Mouse (Mus musculus) kidney, embryonic 14.5 days (tissue): ENCODE results near the gene Gm10065. TPM values are rescaled to one million over a fixed set of nuclear protein-coding genes. Genes with fewer than 3 reads are reported as not detected.

Experiments
- ATAC-seq: fragments of 200-750 bp; cut with Nextera tagmentation; 2 replicates; pipeline ENCODE4 v1.8.0; 2017; ENCODE audit warnings: moderate number of reproducible peaks, mild to moderate bottlenecking, moderate TSS enrichment, moderate library complexity; ENCODE audit not compliant: low FRiP score, low TSS enrichment
- H3K27ac ChIP-seq: fragments of 300-500 bp; sonication (generic); 2 replicates; pipeline ENCODE4 v1.5.1; 2014; ENCODE audit warnings: low read depth, mild to moderate bottlenecking, low read length, moderate library complexity, mixed read lengths
- H3K27me3 ChIP-seq: fragments of 300-500 bp; sonication (generic); 2 replicates; pipeline ENCODE4 v1.6.1; 2014; ENCODE audit warnings: mild to moderate bottlenecking, low read length; ENCODE audit not compliant: control insufficient read depth, insufficient read depth
- H3K36me3 ChIP-seq: fragments of 300-500 bp; sonication (generic); 2 replicates; pipeline ENCODE4 v1.6.1; 2014; ENCODE audit warnings: low read length, mixed read lengths; ENCODE audit not compliant: control insufficient read depth, insufficient read depth
- H3K4me1 ChIP-seq: fragments of 300-500 bp; sonication (generic); 2 replicates; pipeline ENCODE4 v1.6.1; 2014; ENCODE audit warnings: low read length, mixed read lengths; ENCODE audit not compliant: control insufficient read depth, insufficient read depth
- H3K4me2 ChIP-seq: fragments of 300-500 bp; sonication (generic); replicated peaks from 2 replicates; pipeline ENCODE4 v1.6.1; 2014; ENCODE audit warnings: low read depth, mild to moderate bottlenecking, low read length
- H3K4me3 ChIP-seq: fragments of 300-500 bp; sonication (generic); 2 replicates; pipeline ENCODE4 v1.5.1; 2014; ENCODE audit warnings: mild to moderate bottlenecking, low read length
- H3K9ac ChIP-seq: fragments of 300-500 bp; sonication (generic); 2 replicates; pipeline ENCODE4 v1.6.1; 2014; ENCODE audit warnings: low read depth, mild to moderate bottlenecking, low read length, moderate library complexity
- H3K9me3 ChIP-seq: fragments of 300-500 bp; sonication (generic); 2 replicates; pipeline ENCODE4 v1.6.1; 2016; ENCODE audit warnings: low read length; ENCODE audit not compliant: control insufficient read depth
- WGBS: fragments of 180-500 bp; shearing (Covaris S2); extraction: QIAGEN DNeasy Blood & Tissue Kit; methylation state at CpG from one replicate; pipeline ENCODE4 v1.1.7; 2014; 5-methylcytosine and 5-hydroxymethylcytosine counted together
- microRNA counts: library from miRNA; unstranded; fragments of <30 nt; microRNA quantifications from one replicate; lab custom pipeline; 2017
- microRNA-seq: library from miRNA; unstranded; fragments of <30 nt; microRNA quantifications from one replicate; pipeline ENCODE4, GENCODE M21; 2016
- polyA plus RNA-seq: library from polyadenylated mRNA; unstranded; fragments of >200 nt; fragmentation: Nextera tagmentation; extraction: Ambion mirVana; gene quantifications from 2 replicates; pipeline ENCODE4 v1.2.1, GENCODE M21; 2014

Gene Gm10065
- polyA plus RNA-seq, 1 experiment from 2014 or later, result not detected

DNA sequence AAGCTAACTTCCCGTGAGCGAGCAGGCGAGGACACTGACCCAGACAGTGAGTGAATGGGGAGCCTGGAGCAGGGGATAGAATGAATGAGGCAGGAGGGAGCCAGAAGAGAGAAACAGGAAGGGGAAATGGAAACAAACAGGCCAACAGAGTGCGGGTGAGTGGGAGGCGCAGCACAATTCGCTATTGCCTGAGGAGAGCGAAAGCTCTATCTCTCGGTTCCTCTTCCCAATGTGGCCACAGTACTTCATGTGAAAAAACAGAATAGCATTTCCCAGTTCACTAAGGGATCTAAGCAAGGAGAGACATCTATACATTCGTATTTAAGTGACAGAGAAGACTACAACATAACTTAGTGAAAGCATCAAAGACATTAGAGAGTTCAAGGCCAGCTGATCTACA is 32.4 kb downstream of the Gm10065 start:
- Histone ChIP-seq H3K4me2 (no peak overlapping the region), H3K27me3 (no peaks in the 10 kb centered on the region), H3K9me3 (no peaks in the 10 kb centered on the region), H3K27ac (no peak overlapping the region), H3K9ac (no peak overlapping the region), H3K4me3 (no peak overlapping the region), H3K36me3 (peaks cover 61% of the 10 kb centered on the region), H3K4me1 (no peaks in the 10 kb centered on the region)
- WGBS, result 91% methylated on average over 9 of the region's 9 CpGs
- no peak for ATAC-seq

DNA sequence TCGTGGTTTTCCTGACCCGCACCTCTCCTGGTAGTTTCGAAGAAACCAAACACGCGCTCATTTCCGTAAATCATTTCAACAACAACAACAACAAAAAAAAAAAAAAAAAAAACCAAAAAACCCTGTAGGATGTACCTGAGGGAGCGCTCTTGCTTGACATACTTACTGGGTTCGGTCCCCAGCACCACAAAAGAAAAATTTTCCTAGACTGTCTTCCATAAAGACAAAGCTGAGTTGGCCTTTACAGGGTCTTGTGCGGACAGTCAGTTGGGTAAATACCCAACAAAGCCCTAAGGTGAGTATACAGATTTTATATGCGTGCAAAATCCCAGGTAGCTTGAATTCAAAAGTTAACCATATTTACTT is 38.1 kb downstream of the Gm10065 start:
- Histone ChIP-seq H3K27me3 (no peaks in the 10 kb centered on the region), H3K9me3 (no peaks in the 10 kb centered on the region), H3K4me2 (peak overlapping the region; percentile 81), H3K4me1 (peaks cover 7% of the 10 kb centered on the region; the same call in 1 of the 2 replicates), H3K4me3 (peak overlapping the region; percentile 50), H3K27ac (peak overlapping the region; percentile 56; the same call in 1 of the 2 replicates), H3K9ac (peak overlapping the region; percentile 65), H3K36me3 (peaks cover 31% of the 10 kb centered on the region)
- ATAC-seq, result no peak; the same call in 1 of the 2 replicates
- 16% methylated on average over 10 of the region's 10 CpGs for WGBS

DNA sequence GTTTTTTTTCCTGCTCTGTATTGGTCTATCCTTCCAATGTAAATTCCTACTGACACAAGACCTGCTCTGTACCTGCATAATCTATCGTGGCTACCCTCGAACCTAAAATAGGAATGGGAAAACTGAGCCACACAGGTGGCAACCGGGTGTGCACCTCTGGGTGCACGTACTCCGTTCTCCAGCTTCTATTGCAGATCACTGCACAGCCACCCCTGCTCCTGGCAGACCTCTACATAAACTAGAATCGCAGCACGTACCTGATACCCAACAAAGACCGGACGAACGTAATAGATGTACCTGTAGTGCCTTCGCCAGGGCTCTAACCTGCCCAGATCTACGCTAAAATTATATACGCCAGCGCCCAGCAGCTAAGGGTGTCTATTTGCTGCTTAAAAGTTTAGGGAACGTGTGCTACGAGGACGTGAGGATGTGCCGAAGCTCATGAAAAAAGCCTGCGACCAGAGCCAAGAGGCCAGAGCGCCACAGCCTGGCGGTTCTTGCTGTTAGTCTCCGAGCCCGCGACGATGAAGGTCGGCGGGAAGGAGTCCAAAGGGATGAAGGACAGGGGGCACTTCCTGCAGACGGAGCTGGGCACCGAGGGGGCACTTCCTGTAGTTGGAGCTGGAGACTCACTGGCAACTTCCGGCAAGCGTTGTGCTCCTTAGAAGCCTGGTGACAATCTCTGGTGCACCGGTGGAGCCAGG is 38.6 kb downstream of the Gm10065 start, which contains the start of gene Pgbd1:
Gene Pgbd1 (minus strand): TSS at position 556 of the 704 bp plus-strand sequence.
- peak within 1 kb of the TSS; percentile 81 for H3K4me2 ChIP-seq
- peak within 1 kb of the TSS; percentile 50 for H3K4me3 ChIP-seq
- H3K36me3 ChIP-seq, result peaks cover 25% of the 10 kb centered on the region
- peaks cover 7% of the 10 kb centered on the region; the same call in 1 of the 2 replicates for H3K4me1 ChIP-seq
- WGBS, result 1% methylated on average over 32 of the region's 32 CpGs
- H3K27me3 ChIP-seq, result no peaks in the 10 kb centered on the region
- H3K9ac ChIP-seq, result peak within 1 kb of the TSS; percentile 65
- H3K27ac ChIP-seq, result peak within 1 kb of the TSS; percentile 56; the same call in 1 of the 2 replicates
- no peaks in the 10 kb centered on the region for H3K9me3 ChIP-seq
- peak; percentile 95 for ATAC-seq

DNA sequence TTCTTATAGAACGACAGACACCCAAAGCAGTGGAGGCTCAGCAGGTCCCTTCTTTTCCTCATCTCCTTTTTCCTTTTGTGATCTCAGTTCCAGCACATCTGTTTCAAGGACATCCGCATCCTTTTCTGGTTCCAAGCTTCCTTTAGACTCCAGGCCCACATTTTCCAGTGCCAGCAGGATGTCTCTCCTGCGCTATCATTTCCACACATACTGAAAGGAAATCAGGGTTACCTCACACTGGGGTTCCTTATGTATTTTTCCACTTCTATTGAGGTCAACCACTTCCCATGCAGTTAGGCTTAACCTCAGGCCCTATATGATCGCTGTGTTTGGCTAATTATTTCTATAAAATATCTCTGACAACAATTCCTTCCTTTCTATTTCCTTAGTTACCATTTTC is 43.8 kb downstream of the Gm10065 start:
- H3K27me3 ChIP-seq, result no peaks in the 10 kb centered on the region
- H3K27ac ChIP-seq, result no peak overlapping the region
- no peak for ATAC-seq
- no peak overlapping the region for H3K4me3 ChIP-seq
- H3K4me1 ChIP-seq, result peaks cover 7% of the 10 kb centered on the region; the same call in 1 of the 2 replicates
- WGBS, result 83% methylated on average over 4 of the region's 4 CpGs
- H3K36me3 ChIP-seq, result no peaks in the 10 kb centered on the region
- H3K4me2 ChIP-seq, result no peak overlapping the region
- no peaks in the 10 kb centered on the region for H3K9me3 ChIP-seq
- no peak overlapping the region for H3K9ac ChIP-seq

MicroRNAs within 50 kb of the gene (microRNA counts, 519-probe panel; counts per million panel counts)
- microRNA mmu-miR-1896 (lab: Ali Mortazavi, UCI), result 4,097 counts per million, percentile 24 among the panel's probes with 10 or more counts

Small RNA genes within 50 kb of the gene (microRNA-seq; reads per million reads assigned to microRNA genes)
- not detected for gene Mir1896

Other genes with a start within 250 kb of the Gm10065 start
- not detected in 2 replicates for gene Gpx5, start 186.7 kb downstream of the Gm10065 start, polyA plus RNA-seq
- 3.4 and 3.9 TPM in 2 replicates for gene Gpx6, start 167.3 kb downstream of the Gm10065 start, polyA plus RNA-seq
- gene Olfr1367, start 132.5 kb downstream of the Gm10065 start, polyA plus RNA-seq, result not detected in 2 replicates
- 10.9 and 15.5 TPM in 2 replicates for gene Zscan12, start 116.6 kb downstream of the Gm10065 start, polyA plus RNA-seq
- gene Zkscan3, start 76.7 kb downstream of the Gm10065 start, polyA plus RNA-seq, result 73.9 and 80.4 TPM in 2 replicates
- gene Pgbd1, start 38.4 kb downstream of the Gm10065 start, polyA plus RNA-seq, result 3.4 and 4.9 TPM in 2 replicates
- gene Zscan26, start 25.7 kb downstream of the Gm10065 start, polyA plus RNA-seq, result 23.5 and 27.6 TPM in 2 replicates
- gene Nkapl, start 10.9 kb downstream of the Gm10065 start, polyA plus RNA-seq, result 2.2 and 2.6 TPM in 2 replicates
- 3.2 and 3.8 TPM in 2 replicates for gene Zkscan4, start 534 bp downstream of the Gm10065 start, polyA plus RNA-seq
- gene AK157302, start 15.8 kb upstream of the Gm10065 start, polyA plus RNA-seq, result 0.23 and 0.34 TPM in 2 replicates
- 4.7 and 7.2 TPM in 2 replicates for gene Gm11273, start 22.0 kb upstream of the Gm10065 start, polyA plus RNA-seq
- gene Zkscan8, start 51.7 kb upstream of the Gm10065 start, polyA plus RNA-seq, result 7.3 and 11.8 TPM in 2 replicates
- gene Olfr1366, start 63.4 kb upstream of the Gm10065 start, polyA plus RNA-seq, result 0.18 and 0.20 TPM in 2 replicates
- gene Olfr1535, start 80.5 kb upstream of the Gm10065 start, polyA plus RNA-seq, result 0.05 TPM in 1 of 2 replicates, not detected in the other
- not detected in 2 replicates for gene Olfr1364, start 102.3 kb upstream of the Gm10065 start, polyA plus RNA-seq
- not detected in 2 replicates for gene Olfr1362, start 134.6 kb upstream of the Gm10065 start, polyA plus RNA-seq
- gene Olfr11, start 163.1 kb upstream of the Gm10065 start, polyA plus RNA-seq, result 0.07 TPM in 1 of 2 replicates, not detected in the other
- not detected in 2 replicates for gene Olfr1361, start 183.9 kb upstream of the Gm10065 start, polyA plus RNA-seq
- gene Olfr1360, start 198.0 kb upstream of the Gm10065 start, polyA plus RNA-seq, result not detected in 2 replicates
- not detected in 2 replicates for gene Olfr1359, start 218.7 kb upstream of the Gm10065 start, polyA plus RNA-seq
- gene Hist1h2bl, start 236.7 kb upstream of the Gm10065 start, polyA plus RNA-seq, result 3.3 and 5.5 TPM in 2 replicates
- 28.1 and 88.2 TPM in 2 replicates for gene Hist1h2ai, start 237.0 kb upstream of the Gm10065 start, polyA plus RNA-seq
- gene Hist1h3h, start 238.2 kb upstream of the Gm10065 start, polyA plus RNA-seq, result 11.7 and 35.9 TPM in 2 replicates
- gene Hist1h2bm, start 242.6 kb upstream of the Gm10065 start, polyA plus RNA-seq, result 6.8 and 12.6 TPM in 2 replicates